Mouse (Mus musculus): ENCODE measurements around the gene Arpc2.

Arpc2 gene

DNA sequence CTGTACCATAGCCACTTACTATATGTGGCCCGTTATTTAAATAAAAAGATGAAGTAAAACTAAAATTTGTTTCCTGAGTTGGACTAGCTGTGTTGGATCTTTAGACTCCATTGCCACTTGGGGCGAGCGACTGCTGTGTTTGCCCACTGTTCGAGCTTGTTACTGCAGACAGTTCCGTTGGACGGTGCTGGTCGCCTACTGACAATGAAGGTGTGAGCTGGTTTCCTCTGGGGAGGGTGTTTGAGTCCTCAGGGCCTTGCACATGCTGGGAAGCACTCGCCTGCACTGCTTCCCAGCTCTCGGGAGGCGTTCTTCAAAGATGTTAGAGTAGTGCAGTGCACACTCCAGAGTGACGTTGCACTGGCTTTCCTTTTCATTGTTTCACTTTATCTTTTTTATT lies 3.7 kb downstream of the Arpc2 start:
- peak in 1 of 2 experiments; percentile 14 for DNase-seq

DNA sequence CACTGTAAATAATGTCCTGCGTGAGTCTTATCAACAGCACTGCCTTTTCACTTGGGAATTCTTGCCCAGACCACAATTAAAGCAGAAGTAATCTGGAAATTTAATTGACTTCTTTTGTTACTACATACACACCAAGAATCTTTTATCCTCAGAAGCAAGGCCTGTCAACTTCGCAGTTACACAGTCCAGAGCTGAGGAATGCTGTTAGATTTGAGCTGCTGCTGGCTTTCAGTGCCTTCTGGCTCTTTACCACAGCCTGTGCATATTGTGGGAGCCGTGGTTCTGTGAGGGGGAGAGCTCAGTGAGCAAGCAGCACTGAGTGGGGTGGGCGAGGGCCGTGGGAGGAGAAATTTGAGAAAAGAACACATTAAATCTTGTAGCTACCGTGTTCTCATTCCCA lies 4.4 kb downstream of the Arpc2 start:
- DNase-seq = no peak

DNA sequence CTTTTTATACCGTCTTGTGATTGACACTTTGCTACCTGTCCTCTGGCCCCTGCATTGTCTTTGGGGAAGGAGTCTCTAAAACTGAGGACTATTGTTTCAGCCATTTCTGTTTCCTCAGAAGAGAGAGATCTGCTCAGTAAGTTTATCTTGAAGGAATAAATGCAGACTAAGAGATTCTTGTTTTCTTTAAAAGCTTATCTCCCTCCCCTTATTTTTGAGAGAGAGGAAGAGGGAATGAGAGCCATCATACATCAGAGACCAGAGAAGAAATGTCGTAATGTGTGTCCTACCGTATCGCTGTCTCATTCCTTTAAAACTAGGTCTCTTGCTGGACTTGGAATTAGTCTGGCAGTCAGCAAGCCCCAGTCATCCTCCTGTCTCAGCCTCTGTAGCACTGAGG lies 4.9 kb downstream of the Arpc2 start:
- no peak for DNase-seq

DNA sequence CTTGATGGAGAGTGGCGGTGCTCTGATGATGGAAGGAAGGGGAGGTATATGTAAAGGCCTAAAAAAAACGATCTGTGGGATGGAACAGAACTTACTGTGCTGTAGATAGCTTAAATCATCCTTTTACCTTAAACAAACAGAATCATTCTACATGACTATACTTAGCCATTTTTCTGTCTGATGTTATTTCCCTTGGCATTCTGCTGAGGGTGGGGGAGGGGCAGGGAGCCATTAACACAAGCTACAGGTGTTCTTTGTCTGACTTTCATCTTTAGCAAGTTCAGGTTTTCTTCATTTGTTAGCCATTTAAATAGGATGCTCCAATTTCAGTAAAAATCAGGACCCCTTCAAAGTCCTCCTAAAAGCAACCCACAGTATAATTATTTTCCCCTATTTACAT lies 9.6 kb downstream of the Arpc2 start:
- no peak for DNase-seq

DNA sequence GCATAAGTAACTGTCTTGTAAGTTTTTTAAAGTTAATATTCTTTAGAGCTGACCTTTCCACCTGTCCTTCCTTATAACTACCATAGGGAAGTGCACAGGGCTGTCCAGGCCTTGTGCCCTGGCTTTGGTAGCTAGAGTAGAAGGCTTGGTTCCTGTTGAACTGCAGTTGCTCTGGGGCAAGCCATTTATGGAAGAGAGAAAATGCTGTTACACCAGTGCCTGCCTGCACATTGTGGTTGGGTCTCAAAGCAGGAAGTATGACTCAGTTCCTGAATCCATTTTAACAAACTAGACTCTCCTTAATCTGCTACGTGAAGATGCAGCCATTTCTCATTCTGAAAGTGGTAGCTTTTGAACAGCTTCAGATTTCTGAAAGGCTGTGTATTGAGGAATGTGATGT lies 12.9 kb downstream of the Arpc2 start:
- no peak for DNase-seq

DNA sequence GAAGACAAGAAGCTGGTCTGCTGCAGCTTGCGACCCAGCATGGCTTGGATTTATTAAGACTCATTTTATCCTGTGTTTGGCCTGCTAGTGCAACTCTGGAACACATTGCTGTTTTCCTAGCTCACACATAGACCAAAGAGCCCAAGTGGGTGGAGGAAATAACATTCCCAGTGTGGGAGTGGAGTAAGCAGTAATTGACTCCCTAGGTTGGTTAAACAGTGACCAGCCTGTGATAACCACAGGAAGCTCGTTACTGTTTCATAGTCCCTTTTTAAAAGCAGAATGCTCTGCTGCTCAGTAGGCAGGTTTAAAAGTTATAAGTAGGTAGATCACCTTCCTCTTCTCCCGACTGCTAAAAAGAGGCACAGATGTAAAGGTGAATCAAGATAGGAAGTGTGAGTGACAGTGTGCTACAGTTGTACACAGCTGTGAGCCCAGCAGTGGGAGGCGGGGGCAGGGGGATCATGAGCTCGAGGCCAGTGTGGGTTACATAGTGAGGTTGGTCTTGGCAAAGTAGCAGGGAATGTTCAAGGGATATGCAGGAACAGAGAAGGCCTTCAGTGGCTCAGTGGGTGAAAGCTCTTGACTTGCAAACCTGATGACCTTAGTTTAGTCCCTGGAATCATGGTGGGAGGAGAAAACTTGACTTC lies 13.6 kb downstream of the Arpc2 start:
- DNase-seq = no peak

DNA sequence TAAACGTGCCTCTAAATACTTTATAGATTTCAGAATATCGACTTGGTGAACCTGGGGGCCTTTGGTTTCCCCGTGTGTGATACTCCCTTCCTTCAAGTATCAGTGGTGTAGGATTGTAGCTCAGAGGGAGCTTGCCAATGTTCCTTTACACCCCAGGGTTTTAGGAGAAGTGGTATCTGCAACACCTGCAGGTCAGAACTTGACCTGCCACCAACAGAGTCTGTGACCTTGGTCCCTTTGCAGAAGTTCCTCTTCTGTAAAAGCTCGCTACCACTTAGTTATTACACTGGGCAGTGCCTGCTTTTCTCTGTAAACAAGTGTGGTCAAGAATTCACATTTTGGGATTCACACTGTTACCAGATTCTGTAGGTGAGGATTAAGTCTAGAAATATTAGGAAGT lies 14.2 kb downstream of the Arpc2 start:
- no peak for DNase-seq

DNA sequence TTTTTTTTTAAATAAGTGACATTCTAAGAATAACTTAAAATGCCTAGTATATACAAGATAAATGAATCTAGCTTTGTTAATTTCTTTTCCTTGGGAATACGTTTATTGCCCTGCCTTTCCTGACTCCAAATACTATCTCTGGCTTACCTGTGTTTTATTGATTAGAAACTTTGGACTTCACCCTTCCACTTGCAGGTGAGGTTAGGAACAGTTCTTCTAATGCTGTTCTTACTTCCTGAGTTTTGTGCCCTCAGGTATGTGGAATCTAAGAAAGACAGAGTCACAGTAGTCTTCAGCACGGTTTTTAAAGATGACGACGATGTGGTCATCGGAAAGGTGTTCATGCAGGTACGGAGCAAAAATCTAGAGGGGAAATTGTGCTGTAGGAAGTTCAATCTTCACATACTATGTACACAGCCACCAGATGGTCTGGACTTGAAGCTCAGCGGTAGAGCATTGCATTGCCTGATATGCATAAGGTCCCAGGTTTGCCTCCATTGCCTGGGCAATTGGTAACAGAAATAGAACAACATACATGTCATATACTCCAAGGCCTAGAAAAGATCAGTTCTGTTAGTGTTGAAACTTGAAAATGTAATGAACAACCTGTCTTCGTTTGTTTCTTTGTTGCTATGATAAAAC lies 19.9 kb downstream of the Arpc2 start:
- DNase-seq = no peak

DNA sequence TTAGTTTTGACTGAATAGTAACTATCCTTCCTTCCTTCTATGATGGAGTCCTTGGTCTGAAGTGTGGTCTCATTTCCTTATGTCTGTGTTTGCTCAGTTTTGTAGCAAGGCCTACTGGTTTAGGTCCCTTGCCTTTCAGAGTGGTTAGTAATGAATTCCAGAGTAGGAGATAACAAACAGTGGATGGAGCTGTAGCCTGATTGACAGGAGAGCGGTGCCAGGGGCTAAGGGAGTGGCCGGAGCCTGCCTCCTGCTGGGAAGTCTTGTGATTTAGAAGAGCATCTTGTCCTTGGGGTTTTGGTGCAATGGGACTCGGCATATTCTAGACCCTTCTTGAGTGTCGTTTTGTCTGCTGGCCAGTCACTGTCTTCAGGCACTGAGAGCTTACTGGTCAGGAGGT lies 20.9 kb downstream of the Arpc2 start:
- DNase-seq = no peak

DNA sequence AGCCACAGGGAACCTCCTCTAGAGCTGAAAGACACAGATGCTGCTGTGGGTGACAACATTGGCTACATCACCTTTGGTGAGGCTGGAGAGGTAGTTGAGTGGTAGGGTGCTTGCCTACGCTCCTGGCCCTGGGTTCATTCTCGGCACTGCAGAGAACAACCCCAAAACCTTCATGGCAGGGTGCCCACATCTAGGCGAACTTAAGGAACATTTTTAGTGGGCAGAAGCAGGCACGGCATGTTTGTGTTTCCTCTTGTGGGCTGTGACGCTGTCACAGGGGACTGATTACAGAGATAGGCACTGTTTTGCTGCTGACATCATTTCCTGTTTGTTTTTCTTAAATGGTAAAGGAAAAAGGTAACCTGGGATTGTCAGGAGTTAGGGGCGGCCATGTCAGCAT lies 26.6 kb downstream of the Arpc2 start:
- no peak for DNase-seq

DNA sequence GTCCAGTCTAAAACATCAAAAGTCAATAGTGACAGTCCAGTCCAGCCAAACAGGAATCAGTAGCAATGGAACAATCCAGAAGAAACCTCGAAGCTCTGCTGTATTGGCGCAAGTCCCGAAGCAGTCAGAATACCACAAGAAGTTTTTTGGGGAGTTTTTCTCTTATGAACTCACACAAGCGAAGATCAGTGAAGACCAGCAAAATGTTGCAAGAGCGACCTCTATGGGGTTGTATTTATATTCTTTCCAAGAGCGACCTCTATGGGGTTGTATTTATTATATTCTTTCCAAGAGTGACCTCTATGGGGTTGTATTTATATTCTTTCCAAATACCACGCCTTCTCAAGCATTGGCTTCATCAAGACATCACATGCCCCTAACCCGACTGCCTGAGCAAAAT lies 32.9 kb downstream of the Arpc2 start:
- no peak for DNase-seq

DNA sequence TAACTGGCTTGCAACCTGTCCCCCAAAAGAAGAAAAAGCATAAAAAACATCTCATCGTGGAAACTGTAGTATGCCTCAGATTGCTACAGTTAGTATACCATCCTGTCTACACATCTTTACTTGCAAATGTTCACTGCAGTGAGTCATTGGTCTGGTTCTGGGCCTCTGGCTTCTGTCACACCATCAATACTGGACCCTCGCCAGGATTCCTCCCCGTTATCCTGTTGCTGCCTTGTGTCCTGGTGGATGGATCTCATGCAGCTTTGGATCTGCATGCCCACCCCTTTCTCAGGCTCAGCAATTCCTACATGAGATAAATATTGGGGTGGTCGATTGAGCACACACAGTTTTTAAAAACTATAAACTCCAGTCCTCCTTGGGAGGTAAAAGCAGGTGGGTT lies 35.8 kb downstream of the Arpc2 start:
- DNase-seq = no peak

DNA sequence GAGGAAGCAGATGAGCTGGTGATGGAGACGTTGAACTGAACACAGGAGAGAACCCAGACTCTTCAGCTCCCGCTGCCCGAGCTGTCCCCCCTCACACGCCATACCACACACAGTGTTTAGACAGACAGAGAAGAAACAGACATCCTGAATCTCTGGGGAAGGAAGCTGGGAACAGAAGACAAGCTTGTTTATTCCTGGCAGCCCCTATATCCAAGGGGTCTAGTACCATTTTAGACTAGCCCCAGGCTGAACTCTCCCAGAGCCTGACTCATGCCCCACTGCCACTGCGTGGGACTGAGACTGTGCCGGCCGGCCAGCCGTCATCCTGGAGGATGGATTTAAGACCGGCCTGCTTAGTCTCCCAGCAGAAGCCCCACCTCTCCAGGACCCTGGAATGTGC lies 39.1 kb downstream of the Arpc2 start:
- DNase-seq = no peak

DNA sequence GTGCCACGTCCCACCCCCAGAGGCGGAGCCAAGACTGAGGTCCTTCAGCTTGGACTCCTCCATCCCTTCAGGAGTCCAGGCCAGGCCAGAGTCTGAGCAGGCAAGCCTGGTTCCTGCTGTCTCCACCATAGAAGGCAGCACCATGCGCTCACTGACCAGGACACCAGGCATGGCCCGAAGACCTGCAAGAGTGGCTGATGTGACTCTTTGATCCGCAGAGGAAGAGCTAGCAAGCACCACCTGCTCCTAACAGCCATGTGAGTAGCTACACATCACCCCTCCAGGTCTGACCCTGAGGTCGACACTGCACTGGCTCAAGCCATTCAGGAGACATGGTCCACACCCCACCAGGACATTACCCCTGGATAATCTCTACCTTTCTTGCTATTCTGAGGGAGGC lies 41.2 kb downstream of the Arpc2 start:
- DNase-seq = no peak

DNA sequence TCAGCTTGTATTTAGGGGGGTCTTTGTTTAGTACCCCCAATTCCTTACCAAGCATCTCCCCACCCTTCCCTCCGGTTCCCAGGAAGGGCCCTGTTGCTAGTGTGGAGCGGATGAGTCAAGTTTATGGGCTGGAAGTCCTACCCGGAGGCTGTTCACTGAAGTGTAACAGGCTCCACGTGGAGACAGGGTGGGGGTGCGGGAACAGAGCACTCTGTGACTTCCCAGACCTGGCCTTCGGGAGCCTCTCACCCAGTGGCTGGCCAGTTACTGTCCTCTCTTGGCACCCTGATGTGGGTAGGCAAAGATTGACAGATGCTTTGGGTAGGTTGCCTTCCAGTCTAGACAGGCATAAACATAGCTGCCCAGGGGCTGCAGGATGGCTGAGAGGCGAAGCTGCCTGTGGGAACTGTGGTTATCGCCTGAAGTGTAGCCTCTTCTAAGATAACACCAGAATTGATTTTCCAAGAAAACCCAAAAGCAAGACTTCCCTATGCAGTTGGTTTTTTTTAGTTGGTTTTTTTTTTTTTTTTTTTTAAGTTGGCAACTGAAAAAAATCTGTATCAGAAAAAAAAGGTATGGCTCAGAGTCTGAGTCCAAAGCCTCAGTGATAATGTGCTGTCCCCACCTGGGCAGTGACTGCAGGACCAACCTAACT lies 42.1 kb downstream of the Arpc2 start:
- no peak for DNase-seq

DNA sequence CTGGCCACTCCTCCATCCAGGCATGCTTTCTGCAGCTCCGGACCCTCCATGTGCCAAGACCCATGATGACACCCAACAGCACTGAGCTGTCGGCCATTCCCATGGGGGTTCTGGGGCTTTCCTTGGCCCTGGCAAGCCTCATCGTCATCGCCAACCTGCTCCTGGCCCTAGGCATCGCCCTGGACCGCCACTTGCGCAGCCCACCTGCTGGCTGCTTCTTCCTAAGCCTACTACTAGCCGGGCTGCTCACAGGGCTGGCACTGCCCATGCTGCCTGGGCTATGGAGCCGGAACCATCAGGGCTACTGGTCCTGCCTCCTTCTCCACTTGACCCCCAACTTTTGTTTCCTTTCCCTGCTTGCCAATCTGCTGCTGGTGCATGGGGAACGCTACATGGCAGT lies 42.7 kb downstream of the Arpc2 start, which contains the start of gene Gpbar1:
TSS of gene Gpbar1 (plus strand) at position 13 of the 400 bp plus-strand sequence.
- DNase-seq = no peak

DNA sequence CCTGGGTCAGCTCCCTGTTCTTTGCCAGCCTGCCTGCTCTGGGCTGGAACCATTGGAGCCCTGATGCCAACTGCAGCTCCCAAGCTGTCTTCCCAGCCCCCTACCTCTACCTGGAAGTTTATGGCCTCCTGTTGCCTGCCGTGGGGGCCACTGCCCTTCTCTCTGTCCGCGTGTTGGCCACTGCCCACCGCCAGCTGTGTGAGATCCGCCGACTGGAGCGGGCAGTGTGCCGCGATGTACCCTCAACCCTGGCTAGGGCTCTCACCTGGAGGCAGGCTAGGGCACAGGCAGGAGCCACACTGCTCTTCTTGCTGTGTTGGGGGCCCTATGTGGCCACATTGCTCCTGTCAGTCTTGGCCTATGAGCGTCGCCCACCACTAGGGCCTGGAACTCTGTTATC lies 43.1 kb downstream of the Arpc2 start:
- DNase-seq = no peak

DNA sequence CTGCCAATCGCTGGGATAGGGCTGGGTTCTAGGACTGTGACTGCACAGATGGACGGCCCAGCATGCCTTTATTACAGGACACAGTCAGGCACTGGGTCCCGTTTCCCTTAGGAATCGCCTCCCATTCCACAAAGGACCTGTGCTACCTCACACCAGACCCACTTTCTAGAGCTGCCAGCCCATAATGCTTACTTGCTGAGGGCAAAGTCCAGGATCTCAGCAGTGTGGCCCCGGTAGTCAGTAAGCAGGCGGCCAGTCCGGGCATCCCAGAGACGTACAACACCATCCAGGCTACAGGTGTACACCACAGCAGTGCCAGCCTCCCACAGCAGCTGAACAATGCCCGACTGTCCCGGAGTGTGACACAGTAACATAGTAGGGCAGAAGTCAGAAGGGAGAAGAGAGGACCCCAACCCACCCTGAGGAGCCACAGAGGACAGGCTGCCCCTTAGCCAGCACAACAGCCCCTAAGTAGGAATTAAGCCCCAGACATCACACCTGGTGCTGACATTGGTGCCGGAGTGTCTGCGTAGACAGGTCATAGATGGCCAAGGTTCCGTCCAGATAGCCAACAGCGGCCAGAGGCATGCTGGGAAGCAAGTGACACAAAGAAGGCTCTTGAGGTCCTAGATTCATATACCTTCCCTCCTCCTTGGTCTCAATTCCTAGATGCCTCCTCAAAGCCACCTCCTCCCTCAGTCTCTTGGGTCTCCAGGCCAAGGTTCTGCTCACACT lies 44.9 kb downstream of the Arpc2 start:
- DNase-seq = no peak

DNA sequence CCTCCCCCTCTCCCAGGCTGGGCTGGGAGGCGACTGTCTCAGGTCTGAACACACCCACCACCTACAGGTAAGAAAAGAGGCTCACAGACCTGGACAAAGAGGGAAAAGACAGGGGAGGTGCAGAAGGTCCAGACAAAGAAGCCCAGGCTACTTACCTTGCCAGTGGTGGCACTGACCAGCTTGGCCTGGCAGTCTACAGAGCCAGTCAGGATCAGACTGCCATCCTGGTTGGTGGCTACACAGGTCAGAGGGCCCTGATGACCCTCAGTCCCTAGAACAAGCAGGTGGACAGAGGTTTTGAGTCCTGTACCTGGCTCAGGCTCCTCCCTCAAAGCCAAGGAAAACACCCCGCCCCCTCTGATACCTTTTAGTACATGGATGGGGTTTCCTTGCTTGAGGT lies 45.5 kb downstream of the Arpc2 start:
- no peak for DNase-seq

DNA sequence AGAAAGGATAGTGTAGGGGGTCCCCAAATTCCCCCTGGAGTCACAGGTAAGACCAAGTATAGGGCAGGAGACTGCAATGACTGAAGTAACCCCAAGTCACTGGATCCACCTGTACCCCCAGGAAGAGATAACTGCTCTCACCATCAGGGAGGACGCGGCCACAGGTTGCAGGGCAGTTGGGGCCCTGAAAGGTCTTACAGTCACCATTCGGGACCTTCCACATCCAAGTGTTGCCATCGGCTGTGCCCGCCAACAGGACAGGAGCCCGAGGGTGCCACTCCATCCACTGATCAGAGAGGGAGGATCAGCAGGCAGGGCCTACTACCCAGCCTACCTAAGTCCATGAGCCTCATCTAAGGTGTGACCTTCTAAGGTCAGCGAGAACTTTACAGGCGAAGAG lies 46.0 kb downstream of the Arpc2 start:
- DNase-seq = no peak

DNA sequence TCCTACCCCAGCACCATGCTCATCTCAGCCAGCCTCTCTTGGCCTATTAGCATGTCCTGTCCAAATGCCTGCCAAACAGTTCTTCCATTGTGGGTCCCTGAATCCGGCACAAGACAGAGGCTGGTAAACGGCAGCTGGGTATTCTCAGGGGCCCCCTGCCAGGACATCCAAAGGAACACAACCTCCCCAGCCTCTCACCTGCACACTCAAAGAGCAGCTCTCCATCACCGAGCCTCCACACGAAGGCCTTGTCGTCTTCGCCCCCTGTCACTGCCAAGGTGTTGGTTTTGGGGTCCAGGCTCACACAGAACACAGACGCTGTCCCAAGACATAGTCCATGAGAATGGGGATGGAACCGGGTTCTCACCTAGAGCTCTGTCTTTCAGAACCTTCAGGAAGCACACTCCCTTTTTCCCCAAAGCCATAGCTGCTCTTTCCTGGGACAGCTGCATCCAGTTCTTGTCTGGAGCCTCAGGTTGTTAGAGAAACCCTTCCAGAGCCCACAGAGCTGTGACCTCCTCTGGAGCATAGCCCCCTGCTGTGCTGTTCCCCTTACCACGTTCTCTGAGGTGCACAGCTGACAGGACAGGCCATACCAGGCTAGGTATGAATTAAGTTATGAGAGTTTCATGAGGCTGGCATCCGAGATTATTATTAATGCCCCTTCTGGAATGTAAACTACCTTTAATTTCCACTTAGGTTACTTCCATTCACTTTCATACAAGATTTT lies 47.2 kb downstream of the Arpc2 start:
- DNase-seq = no peak

DNA sequence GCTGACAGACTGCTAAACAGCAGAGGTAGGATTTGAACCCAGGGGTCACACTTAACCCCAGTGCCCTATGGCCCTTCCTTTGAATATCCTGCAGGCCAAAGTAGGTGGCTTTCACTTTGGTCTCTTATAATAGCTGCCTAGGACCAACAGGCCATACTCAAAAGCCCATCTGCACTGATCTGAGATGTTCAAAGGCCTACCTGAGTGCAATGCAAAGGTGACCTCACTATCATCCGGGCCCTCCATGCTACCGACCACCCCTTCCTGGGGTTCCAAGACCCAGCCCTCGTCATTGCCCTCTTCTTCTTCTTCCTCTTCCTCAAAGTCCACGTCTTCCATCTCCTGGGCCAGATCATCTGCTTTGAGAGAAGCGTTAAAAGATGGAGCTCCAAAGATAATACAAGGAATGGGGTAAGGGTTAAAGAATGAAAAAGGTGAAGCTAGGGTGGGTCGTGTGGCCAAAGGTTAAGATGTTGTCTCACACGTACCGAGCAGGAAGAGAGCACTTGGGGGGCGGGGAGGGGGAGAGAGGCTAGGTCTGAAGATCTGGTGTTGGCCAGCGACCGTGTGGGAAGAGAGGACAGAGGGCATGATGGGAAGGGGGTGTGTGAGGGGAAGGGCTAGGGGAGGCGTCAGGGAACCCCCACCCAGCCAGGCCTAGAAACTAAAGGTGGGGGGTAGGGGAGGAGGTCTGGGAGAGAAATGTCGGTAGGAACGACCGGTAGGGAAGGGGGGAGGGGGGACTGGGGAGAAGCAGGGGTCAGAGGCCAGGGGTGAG lies 48.0 kb downstream of the Arpc2 start:
- DNase-seq = peak in 1 of 2 experiments; percentile 70
